Mouse (Mus musculus) layer of hippocampus, adult 2 months (tissue): Measurements from ENCODE around the gene Golph3l. TPM values are rescaled to one million over a fixed set of nuclear protein-coding genes. Genes with fewer than 3 reads are reported as not detected.

ENCODE experiments used
- DNase-seq, 2 experiments: peaks; one replicate each; pipeline ENCODE4 v3.0.0; 2022; ENCODE audit warnings: low spot score in 2 of 2
- H3K27ac ChIP-seq: fragments of 200-600 bp; 2 replicates; pipeline ENCODE4 v1.8.1; 2022
- H3K4me3 ChIP-seq: fragments of 200-600 bp; 2 replicates; pipeline ENCODE4 v1.8.1; 2022; ENCODE audit warnings: mild to moderate bottlenecking
- CTCF ChIP-seq: fragments of 200-600 bp; conservative IDR thresholded peaks from 2 replicates; pipeline ENCODE4 v1.8.1; 2022; ENCODE audit warnings: antibody characterized with exemption, mild to moderate bottlenecking, moderate library complexity
- total RNA-seq, 2 experiments: library from RNA; stranded (reverse); gene quantifications; 2 replicates each; pipeline ENCODE4 v1.2.3; 2021

Gene Golph3l
- total RNA-seq, 2 experiments from 2014 or later: 21.6 to 23.2 TPM

- no peak for DNase-seq
- Histone ChIP-seq H3K27ac (peak overlapping the region; percentile 99; the same call in 1 of the 2 replicates), H3K4me3 (peak overlapping the region; percentile 32; the same call in 1 of the 2 replicates)
Observed at GRCm38 (mm10) chr3:95662724-95663449, 74.2 kb downstream of the Golph3l start.

GRCm38 (mm10) chr3:95663486-95663885, 74.8 kb downstream of the Golph3l start:
- H3K4me3 ChIP-seq: no peak overlapping the region
- TF ChIP-seq CTCF: no peak
- no peak for DNase-seq
- H3K27ac ChIP-seq: no peak overlapping the region

More at GRCm38 (mm10) chr3:95662724-95663449, 74.2 kb downstream of the Golph3l start:
- TF ChIP-seq CTCF: no peak

DNA sequence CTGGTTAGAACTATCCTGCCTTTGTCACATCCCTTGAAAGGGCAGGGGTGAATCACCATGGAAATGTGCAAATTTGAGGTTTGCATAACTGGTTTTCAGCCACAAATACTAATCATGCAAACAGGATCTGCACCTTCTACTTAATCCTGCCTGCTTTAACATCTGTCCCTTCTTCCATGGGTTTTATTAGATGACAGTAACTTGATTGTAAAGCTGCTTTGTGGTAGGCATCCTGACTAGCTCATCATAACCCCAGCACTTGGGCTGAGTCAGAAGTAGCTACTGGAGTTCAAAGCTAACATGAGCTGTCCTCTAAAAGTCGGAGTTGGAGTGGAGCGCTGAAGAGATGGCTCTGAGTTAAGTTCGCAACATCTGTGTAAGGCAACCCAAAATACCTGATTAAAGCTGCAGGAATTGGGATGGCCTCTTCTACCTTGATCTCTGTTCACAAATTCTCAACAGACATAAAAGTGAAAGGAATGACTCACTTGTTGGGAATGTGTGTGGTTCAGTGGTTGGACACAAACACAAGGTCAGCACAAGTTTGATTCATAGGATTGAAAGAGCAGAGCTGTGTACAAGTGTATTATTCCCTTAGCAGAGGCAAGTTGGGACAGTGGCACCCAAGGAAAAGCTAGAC, 75.4 kb downstream of the Golph3l start:
- H3K4me3 ChIP-seq: no peak overlapping the region
- TF ChIP-seq CTCF: no peak
- H3K27ac ChIP-seq: no peak overlapping the region
- no peak for DNase-seq

GRCm38 (mm10) chr3:95664940-95665352, 76.2 kb downstream of the Golph3l start:
- Histone ChIP-seq H3K27ac (no peak overlapping the region), H3K4me3 (no peak overlapping the region)
- TF ChIP-seq CTCF: no peak
- no peak for DNase-seq

- Histone ChIP-seq H3K4me3 (no peak overlapping the region), H3K27ac (no peak overlapping the region)
- no peak for TF ChIP-seq CTCF
- DNase-seq: no peak
Observed at GRCm38 (mm10) chr3:95666124-95666844, 77.5 kb downstream of the Golph3l start.

DNA sequence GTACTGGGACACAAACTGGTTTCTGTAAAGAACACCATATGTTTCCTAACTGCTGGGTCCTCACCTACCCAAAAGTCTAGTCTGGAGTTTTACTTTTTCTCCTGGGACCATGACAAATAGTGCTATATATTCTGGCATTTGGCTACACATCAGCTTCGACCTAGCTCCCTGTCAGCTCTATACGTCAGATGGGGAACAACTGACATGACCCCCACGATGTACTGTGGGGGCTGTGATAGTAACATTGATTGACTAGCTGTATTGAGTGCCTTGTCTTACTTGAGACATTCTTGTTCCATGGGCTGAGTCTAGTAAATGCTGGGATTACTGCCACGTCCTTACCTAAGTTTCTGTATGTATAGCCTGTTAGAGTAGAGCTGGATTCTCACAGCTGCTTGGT, 78.8 kb downstream of the Golph3l start:
- no peak for DNase-seq
- no peak for TF ChIP-seq CTCF
- Histone ChIP-seq H3K27ac (peak overlapping the region; percentile 82), H3K4me3 (peak overlapping the region; percentile 11; the same call in 1 of the 2 replicates)

DNA sequence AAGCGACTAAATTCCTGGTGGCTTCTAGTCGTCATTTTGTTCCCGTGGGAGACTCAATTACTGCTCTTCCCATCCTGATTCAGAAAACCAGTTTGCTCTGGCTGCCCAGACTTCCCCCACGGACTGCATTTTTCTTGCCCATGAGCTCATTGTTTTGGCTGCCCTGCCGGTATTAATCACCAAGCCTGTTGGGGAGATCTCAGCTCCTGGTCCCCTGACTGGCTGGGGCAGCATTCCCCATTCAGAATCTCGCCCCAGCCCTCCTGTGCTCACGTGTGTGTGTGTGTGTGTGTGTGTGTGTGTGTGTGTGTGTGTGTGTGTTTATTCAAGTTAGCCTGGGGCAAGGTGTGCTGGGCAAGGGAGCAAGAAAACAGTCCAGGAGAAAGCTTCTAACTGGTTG, 79.3 kb downstream of the Golph3l start:
- H3K27ac ChIP-seq: peak overlapping the region; percentile 82
- TF ChIP-seq CTCF: no peak
- DNase-seq: peak; percentile 23 to 39
- H3K4me3 ChIP-seq: peak overlapping the region; percentile 11; the same call in 1 of the 2 replicates

Other genes starting within 250 kb of the Golph3l start
- 10 to 100 TPM; 37.7 to 39.2 TPM for gene Setdb1, start 231.7 kb upstream of the Golph3l start, total RNA-seq
- gene 4930558C23Rik, start 186.1 kb upstream of the Golph3l start, total RNA-seq: not detected
- gene Arnt, start 154.5 kb upstream of the Golph3l start, total RNA-seq: 10 to 100 TPM; 36.0 to 45.1 TPM
- 1 to 10 TPM; 2.6 TPM for gene Ctsk, start 89.7 kb upstream of the Golph3l start, total RNA-seq
- 10 to 100 TPM; 55.0 to 57.5 TPM for gene Ctss, start 62.1 kb upstream of the Golph3l start, total RNA-seq
- gene Hormad1, start 29.3 kb upstream of the Golph3l start, total RNA-seq: not detected
- 100 to 1,000 TPM; 302 to 322 TPM for gene Ensa, start 36.1 kb downstream of the Golph3l start, total RNA-seq
- 10 to 100 TPM; 49.6 to 55.2 TPM for gene Mcl1, start 69.9 kb downstream of the Golph3l start, total RNA-seq
- gene Adamtsl4, start 99.0 kb downstream of the Golph3l start, total RNA-seq: 1 to 10 TPM; 7.0 to 7.9 TPM
- gene Ecm1, start 150.6 kb downstream of the Golph3l start, total RNA-seq: 10 to 100 TPM in 1 of 2 experiments, 1 to 10 TPM in 1; 9.3 to 10.5 TPM
- gene Tars2, start 171.3 kb downstream of the Golph3l start, total RNA-seq: 10 to 100 TPM; 43.1 to 44.0 TPM
- 10 to 100 TPM; 60.3 to 65.5 TPM for gene Rprd2, start 229.9 kb downstream of the Golph3l start, total RNA-seq